Mouse (Mus musculus) spleen, postnatal 14 days (tissue): ENCODE data around the gene Il9r.
A peak's percentile ranks its signal among the peaks of the same experiment; 100 is the strongest.

Source experiments
- DNase-seq, 2 experiments: peaks; one replicate each; pipeline ENCODE4 v3.0.0; 2021 to 2022; ENCODE audit warnings: low spot score in 2 of 2

The Il9r gene

DNA sequence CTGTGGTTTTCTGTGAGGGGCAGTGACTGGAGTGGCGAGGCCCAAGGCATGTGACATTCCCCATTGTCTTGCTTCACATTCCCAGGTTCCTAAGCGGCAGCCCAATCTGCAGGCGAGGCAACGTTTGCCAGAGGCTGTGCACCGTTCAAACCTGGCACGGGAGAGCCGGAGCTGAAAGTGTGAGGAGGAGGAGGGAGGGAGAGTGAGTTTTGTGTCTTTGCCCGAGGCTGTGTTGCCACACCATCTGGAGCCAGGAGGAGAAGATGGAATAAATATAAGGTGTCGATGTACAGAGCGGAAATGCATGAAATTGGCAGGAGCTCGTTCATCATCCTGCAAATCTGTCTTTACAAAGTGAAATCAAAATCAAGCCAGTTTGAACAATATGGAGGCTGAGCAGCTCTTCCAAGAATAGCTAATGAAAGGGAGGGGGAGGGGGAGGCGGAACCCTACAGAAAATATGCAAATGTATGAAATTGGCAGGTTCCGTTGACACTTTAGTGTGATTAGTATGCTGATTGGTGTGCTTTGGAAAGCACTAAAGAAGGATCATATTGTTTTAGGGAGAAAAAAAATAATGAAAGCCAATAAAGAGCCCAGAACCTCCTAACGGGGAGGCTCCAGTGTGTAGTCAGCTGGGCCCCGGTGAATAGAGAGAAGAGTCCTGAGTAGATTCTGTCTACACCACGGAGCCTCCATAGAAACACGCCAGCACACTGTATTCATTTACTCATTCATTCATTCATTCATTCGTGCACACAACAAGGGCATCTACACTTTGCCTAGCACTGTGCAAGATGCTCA, 42.1 kb downstream of the Il9r start:
- no peak for DNase-seq

DNA sequence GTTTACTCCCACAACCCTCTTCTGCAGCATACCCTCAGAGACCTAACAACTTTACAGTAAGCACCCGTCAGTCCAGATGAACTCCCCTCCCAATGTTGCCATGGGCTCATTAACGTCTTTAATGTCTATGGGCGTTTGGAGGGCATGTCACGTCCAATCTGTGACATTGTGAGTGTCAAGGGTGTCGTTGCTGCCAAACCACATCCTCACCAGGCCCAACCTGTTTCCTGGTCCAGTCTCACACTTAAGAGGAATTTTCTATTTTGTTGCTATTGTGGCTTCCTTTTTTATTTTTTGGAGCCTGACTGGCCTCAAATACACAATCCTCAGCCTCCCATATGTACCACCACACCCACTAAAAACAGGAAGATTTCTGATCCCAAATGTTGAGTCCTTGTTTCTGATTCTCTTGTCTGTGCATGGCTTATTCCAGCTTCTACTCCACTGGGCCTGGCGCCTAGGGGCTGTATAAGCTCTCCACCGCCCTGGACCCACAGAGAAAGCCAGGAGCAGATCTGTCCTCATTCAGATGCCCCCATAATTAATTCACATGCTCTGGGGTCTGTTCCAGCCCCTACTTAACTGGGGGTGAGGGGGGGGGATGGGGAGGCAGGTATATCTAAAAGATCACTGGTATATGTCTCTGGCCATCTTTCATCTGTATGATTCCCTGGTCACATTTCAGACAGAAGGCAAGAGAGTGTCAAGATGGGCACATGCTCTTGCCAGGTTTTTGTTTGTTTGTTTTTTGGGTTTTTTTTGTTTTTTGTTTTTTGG, 43.0 kb downstream of the Il9r start:
- DNase-seq: no peak

DNA sequence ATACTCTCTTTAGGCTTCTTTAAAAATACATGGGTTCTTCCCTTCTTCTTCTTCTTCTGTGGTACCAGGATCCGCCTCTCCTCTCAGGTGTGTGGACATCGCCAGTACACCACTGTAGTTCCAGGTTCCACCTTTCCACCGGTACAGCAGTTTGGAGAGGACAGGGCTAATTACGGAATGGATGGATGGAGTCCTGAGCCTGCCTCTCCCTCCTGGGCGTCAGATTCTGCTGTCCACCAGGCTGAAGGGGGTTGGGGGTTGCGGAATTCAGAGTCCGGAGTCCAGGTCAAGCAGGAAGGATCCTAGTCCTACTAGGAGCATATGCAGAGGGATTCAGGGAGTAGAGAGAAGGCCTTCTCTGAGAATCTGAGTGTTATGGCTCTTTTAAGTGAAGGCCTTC, 46.9 kb downstream of the Il9r start:
- DNase-seq: no peak

DNA sequence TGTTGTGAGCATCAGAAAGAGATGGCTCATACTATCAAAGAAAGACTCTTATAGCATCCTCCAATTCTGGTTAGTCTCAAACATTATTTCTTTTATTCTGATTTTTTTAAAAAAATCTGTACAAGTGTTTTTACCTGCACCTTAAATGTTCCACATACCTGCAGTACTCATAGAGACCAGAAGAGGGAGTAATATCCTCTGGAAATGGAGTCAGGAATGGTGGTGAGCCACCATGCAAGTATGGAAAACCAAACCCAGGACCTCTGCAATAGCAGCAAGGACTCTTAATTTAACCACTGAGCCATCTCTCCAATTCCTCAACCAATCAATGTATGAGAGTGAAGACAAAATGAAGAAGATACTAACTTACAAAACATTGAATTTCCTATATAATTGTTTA, 47.3 kb downstream of the Il9r start:
- no peak for DNase-seq

DNA sequence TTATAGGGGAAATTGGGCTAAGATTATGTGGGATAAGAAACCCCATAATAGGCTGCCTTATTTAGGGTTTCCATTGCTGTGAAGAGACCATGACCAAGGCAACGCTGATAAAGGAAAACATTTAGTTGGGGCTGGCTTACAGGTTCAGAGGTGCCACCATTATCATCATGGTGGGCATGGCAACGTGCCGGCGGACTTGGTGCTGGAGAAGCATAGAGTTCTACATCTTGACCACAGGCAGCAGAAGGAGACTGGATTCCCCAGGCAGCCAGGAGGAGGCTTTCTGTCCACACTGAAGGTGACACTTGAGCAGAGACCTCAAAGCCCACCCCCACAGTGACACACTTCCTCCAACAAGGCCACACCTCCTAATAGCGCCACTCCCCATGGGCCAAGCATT, 48.8 kb downstream of the Il9r start:
- no peak for DNase-seq

DNA sequence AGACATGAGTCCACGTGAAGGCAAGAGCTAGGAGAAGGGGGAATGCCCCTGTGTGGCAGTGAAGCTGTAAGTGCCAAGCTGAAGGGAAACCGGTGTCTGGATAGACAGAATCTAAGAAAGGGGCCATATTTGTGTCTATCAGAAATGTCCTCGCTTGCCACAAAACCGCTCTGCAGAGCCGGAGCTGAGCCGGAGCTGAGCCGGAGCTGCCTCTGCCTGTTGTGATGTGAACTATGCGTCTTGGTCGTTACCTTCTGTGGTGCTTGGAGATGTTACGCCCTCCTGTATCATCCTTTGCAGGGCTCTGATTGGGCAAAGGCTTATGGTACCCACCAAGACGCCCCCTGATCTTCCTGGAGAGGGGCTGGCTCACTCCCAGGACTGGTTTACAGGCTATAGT, 50.5 kb downstream of the Il9r start:
- DNase-seq: no peak

DNA sequence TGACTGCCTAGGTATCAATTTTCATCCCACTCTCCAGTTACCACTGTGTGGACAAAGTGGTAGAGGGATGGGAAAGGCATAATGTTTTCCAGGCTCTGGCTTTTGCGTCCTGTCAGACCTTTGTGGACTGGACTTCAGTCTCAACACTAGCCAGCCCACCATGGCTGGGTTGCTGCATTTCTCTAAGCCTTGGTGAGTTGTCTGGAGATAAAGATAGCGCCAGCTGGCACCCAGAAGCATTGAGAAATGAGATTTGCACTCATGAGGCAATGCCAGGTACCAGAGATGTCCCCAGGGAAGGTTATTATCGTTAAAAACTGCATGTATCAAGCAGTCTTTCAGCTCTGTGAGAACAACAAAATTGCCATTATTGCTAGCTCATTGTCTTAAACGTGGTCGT, 57.3 kb downstream of the Il9r start:
- no peak for DNase-seq

DNA sequence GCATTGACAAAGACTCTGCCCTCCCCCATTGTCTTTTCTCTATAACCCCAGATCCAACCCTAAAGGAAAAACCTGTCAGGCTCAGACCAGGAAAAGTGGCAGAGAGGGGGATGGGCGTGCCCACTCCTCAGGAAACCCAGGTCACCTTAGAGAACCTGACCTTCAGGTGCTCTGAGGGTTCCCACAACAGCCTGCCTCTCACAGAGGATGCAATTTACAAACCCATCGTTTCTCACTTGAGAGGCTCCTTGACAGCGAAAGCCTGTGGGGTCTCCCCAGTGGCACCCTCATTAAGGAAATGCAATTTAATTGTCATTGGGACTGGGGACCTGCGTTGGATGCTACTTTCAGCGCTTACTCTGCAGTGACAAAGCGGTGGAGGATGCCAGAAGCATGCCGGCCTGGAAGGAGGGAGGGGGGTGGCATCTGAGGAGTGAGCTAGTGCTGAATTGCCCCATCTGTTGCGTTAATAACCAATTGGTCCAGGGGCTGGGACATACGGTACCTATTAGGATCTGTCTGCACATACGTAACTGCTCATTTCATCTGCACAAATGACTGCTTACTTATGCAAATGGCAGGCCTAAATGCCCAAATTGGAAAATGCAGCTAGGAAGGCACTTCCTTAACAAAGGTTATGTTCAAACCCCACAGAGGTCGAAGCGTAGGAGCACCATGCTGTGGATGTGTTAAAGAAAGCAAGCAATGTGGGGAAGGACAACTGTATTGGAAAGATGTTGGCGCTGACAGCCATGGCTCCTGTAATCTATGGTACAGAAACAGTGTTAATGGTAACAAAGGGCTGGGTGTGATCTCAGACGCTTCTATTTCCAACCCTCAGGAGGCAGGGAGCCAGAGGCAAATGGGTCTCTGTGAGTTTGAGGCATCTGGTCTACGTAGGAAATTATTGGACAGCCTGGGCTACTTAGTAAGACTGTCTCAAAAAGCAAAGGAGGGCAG, 58.2 kb downstream of the Il9r start:
- no peak for DNase-seq

DNA sequence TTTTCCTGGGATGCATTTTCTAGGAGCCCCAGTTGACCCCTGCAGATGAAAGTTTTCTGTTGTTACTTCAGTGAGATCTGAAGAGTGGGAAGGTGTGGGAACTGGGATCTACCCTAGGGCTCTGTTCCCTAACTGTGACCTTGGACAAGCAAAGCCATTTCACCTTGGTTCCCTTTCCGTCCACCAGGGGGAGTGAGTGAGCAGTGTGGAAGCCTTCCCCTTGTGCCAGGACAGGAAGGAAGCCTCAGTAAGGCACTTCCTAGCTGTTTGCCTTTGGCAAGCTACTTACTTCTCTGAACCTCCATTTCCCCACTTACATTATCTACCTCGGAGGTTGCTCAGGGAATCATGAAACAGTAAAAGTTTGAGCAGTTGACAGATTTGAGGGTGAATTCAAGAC, 59.0 kb downstream of the Il9r start:
- DNase-seq: peak; percentile 46 to 66

DNA sequence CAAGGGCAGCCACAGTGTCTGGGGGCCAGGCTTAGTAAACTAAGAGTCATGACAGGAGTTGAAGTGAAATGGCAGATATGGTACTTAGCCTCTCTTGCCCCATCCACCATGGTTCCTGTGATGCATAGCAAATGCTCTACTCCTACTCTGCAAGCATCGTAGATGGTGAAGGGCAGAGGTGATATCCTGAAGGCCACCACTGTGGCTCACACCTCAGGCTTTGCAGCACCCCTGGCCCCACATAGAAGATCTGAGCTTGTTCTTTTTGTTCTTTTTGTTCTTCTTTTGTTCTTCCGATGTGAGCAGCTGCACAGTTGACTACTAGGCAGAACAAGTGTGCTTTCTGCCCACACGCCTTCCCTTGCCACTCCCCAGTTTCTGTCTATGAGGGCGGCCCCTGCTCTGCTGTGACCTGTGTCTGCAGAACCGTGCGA, 60.5 kb downstream of the Il9r start:
- DNase-seq: no peak

DNA sequence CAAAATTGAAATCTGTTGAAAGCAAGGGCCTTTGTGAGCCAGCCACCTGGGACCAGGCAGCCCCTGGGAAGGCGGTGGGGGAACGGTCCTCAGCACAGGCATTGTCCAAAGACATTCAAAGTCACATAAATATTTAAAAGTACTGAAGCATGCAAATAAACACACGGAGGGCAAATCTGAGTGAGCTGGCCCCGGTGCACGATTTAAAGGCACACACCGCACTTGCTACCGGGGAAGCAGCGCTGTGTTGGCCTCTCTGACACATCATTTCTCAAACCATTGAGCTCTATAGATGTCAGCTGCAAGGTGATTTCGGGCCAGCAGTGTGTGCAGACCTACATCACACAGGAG, 61.5 kb downstream of the Il9r start:
- DNase-seq: no peak

DNA sequence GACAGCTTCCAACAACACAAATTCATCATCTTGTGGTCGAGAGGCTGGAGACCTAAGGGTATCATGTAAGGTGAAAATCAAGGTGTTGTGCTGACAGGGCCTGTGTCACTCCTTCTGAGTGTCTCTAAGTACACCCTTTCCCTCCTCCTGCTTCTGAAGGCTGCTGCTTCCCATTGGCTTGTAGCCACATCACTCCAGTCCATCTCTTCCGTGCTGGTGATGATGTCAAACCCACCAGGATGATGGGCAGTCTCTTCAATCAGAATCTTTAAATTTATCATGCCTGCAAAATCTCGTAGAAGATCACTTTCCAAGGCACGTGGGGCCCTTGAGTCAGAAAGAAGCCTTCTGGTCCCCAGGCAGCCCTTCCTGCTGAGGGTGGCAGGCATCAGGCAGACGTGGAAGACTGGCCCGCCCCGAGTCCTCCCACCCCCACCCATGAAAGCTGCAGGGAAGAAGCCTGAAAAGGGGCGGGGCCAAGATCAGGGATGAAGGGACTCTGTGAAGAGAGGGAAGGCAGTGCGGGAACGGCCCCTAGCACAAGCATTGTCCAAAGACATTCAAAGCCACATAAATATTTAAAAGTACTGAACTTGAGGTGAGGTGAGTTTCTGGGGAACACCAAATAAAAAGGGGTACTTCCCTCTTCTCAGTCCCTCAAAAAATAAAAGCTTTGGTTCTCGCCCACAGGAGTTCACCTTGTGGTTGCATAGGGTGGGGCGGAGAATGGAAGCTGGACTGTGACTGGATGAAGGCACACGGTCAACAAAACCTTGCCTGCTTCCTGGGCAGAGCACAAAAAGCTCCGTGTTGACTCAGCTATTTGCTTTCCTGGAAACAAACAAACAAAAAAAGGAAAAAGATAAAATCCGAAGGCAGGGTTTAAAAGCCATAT, 62.1 kb downstream of the Il9r start:
- DNase-seq: no peak
